Mouse (Mus musculus) lung, embryonic 15.5 days (tissue): Measurements from ENCODE around the gene Sod1. TPM values are rescaled to one million over a fixed set of nuclear protein-coding genes. Genes with fewer than 3 reads are reported as not detected.

Experiments
- ATAC-seq: fragments of 200-750 bp; cut with Nextera tagmentation; 2 replicates; pipeline ENCODE4 v1.8.0; 2017; ENCODE audit warnings: moderate number of reproducible peaks, borderline replicate concordance; ENCODE audit not compliant: low FRiP score, low TSS enrichment; ENCODE audit errors: extremely low read depth
- H3K27ac ChIP-seq: fragments of 300-500 bp; sonication (generic); 2 replicates; pipeline ENCODE4 v1.5.1; 2015; ENCODE audit warnings: moderate library complexity, mild to moderate bottlenecking, inconsistent platforms
- H3K27me3 ChIP-seq: fragments of 300-500 bp; sonication (generic); 2 replicates; pipeline ENCODE4 v1.6.1; 2015; ENCODE audit warnings: inconsistent platforms
- H3K36me3 ChIP-seq: fragments of 300-500 bp; sonication (generic); 2 replicates; pipeline ENCODE4 v1.6.1; 2015; ENCODE audit warnings: inconsistent platforms
- H3K4me1 ChIP-seq: fragments of 300-500 bp; sonication (generic); 2 replicates; pipeline ENCODE4 v1.6.1; 2015; ENCODE audit warnings: inconsistent platforms
- H3K4me2 ChIP-seq: fragments of 300-500 bp; sonication (generic); 2 replicates; pipeline ENCODE4 v1.6.1; 2015; ENCODE audit warnings: inconsistent platforms, mild to moderate bottlenecking, moderate library complexity
- H3K4me3 ChIP-seq: fragments of 300-500 bp; sonication (generic); 2 replicates; pipeline ENCODE4 v1.5.1; 2015; ENCODE audit warnings: mild to moderate bottlenecking, inconsistent platforms
- H3K9ac ChIP-seq: fragments of 300-500 bp; sonication (generic); 2 replicates; pipeline ENCODE4 v1.6.1; 2015; ENCODE audit warnings: inconsistent platforms
- H3K9me3 ChIP-seq: fragments of 300-500 bp; sonication (generic); 2 replicates; pipeline ENCODE4 v1.6.1; 2016; ENCODE audit warnings: inconsistent platforms
- WGBS: fragments of 180-500 bp; shearing (Covaris S2); methylation state at CpG from one replicate; pipeline ENCODE4 v1.1.7; 2015; 5-methylcytosine and 5-hydroxymethylcytosine counted together
- polyA plus RNA-seq: library from polyadenylated mRNA; unstranded; fragments of >200 nt; fragmentation: Nextera tagmentation; extraction: Ambion mirVana; gene quantifications from 2 replicates; pipeline ENCODE4 v1.2.1, GENCODE M21; 2015

Sod1 gene
- polyA plus RNA-seq, 1 experiment from 2014 or later, result 1,192 TPM

DNA sequence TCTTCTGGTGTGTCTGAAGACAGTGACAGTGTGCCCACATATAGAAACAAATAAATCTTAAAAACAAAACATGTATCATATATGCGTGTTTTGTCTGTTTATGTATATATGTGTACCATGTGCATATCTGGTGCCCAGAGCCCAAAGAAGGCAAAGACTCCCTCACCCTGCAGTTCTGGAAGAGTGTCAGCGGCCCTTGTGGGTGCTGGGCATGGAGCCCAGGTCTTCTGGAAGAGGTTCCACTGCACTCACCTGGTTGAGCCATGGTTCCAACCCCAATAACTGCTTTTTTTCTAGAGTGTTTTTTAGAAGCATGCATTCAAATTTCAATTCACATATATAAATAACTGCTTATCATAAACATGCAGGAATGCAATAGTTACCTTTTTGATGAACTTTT lies 41.2 kb downstream of the Sod1 start:
- Histone ChIP-seq H3K4me1 (peaks cover 11% of the 10 kb centered on the region), H3K9me3 (no peaks in the 10 kb centered on the region), H3K36me3 (peaks cover 41% of the 10 kb centered on the region), H3K4me3 (no peak overlapping the region), H3K27ac (no peak overlapping the region), H3K27me3 (no peaks in the 10 kb centered on the region), H3K9ac (no peak overlapping the region), H3K4me2 (no peak overlapping the region)
- ATAC-seq, result no peak
- WGBS, result 94% methylated on average over 2 of the region's 2 CpGs

DNA sequence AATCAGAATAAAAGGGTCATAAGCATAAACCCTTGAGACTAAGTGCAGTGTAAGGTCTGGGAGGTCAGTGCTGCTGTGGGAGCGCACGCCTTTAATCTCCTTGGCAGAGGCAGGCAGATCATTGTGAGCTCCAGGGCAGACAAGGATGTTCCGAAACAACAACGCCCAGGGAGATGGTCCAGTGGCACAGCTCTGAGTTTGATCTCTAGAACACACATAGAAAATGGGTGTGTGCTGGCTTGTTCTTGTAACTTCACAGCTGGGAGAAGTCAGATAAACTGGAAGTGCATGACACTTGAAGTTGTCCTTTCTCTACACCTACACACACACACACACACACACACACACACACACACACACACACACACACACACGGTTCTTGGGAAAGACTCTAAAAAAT lies 43.5 kb downstream of the Sod1 start:
- Histone ChIP-seq H3K27ac (no peak overlapping the region), H3K27me3 (no peaks in the 10 kb centered on the region), H3K4me2 (no peak overlapping the region), H3K4me1 (peaks cover 23% of the 10 kb centered on the region), H3K9me3 (no peaks in the 10 kb centered on the region), H3K36me3 (peaks cover 28% of the 10 kb centered on the region), H3K4me3 (no peak overlapping the region), H3K9ac (no peak overlapping the region)
- 73% methylated on average over 5 of the region's 5 CpGs for WGBS
- no peak for ATAC-seq

DNA sequence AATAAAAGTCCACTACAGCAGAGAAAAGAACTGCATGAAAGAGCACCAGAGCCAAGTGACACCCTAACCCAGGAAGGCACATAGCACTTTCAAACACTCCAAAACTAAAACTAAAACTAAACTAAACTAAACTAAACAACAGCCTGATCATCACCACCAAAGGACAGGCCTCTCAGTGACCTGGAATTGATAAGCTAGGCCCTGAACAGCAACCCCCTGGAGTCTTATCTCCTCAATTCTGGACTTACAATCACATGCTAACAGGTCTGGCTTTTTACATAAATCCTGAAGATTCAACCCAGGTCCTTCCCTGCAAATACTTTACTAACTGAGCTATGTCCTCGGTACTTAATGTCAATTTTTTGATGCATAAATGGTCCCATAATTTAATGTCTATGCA lies 44.6 kb downstream of the Sod1 start:
- H3K9ac ChIP-seq, result no peak overlapping the region
- no peaks in the 10 kb centered on the region for H3K9me3 ChIP-seq
- H3K4me2 ChIP-seq, result no peak overlapping the region
- no peak overlapping the region for H3K27ac ChIP-seq
- H3K27me3 ChIP-seq, result no peaks in the 10 kb centered on the region
- no peak overlapping the region for H3K4me3 ChIP-seq
- peaks cover 22% of the 10 kb centered on the region for H3K4me1 ChIP-seq
- ATAC-seq, result no peak
- H3K36me3 ChIP-seq, result peaks cover 20% of the 10 kb centered on the region; the same call in 1 of the 2 replicates
- WGBS, result 76% methylated on average over 1 of the region's 1 CpGs

DNA sequence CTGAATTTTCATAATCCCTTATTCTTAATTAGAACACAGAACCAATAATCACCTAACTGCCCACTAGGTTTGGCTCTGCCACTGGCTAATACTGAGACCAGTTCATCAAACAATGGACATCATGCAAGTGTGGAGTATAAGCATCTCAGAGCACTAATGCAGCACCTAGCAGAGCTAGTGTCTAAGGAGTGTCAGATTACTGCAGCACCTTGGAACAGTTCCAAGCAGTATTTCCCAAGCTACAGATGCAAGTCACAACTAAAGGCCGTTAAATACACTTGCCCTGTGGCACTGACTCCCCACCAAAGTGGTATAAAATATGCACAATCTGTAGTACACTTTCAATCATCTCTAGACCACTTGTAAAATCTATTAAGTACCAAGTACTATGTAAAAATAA lies 46.0 kb downstream of the Sod1 start:
- no peaks in the 10 kb centered on the region for H3K27me3 ChIP-seq
- no peak for ATAC-seq
- 3% methylated on average over 1 of the region's 1 CpGs for WGBS
- H3K36me3 ChIP-seq, result peaks cover 6% of the 10 kb centered on the region; the same call in 1 of the 2 replicates
- no peak overlapping the region for H3K4me2 ChIP-seq
- H3K4me1 ChIP-seq, result peaks cover 19% of the 10 kb centered on the region
- H3K4me3 ChIP-seq, result no peak overlapping the region
- H3K27ac ChIP-seq, result no peak overlapping the region
- no peaks in the 10 kb centered on the region for H3K9me3 ChIP-seq
- H3K9ac ChIP-seq, result no peak overlapping the region

DNA sequence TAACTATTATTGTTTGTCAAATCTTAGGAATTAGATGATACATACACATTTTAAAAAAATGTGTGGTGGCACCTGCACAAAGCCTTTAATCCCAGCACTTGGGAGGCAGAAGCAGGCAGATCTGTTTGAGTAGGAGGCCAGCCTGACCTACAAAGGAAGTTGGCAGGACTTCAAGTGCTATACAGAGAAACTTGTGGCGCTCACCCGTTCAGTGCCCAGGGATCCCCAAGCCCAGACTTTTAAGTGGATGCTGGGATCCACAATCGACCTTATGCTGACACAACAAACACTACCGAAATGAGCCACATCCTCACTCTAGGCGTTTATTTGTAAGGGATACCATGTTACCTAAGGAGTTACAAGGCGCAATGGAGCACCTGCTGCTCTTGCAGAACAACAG lies 55.0 kb downstream of the Sod1 start:
- Histone ChIP-seq H3K9ac (no peak overlapping the region), H3K4me2 (no peak overlapping the region), H3K4me1 (peaks cover 27% of the 10 kb centered on the region), H3K4me3 (no peak overlapping the region), H3K9me3 (no peaks in the 10 kb centered on the region), H3K27ac (no peak overlapping the region), H3K27me3 (no peaks in the 10 kb centered on the region), H3K36me3 (no peaks in the 10 kb centered on the region)
- 69% methylated on average over 6 of the region's 6 CpGs for WGBS
- ATAC-seq, result no peak

Other genes with a start within 250 kb of the Sod1 start
- gene Tiam1, start 77.0 kb upstream of the Sod1 start, polyA plus RNA-seq, result 10.8 and 13.6 TPM in 2 replicates
- gene Scaf4, start 63.7 kb downstream of the Sod1 start, polyA plus RNA-seq, result 23.8 and 25.7 TPM in 2 replicates
- gene Hunk, start 165.3 kb downstream of the Sod1 start, polyA plus RNA-seq, result 14.8 and 16.6 TPM in 2 replicates